Mouse (Mus musculus) limb, embryonic 10.5 days (tissue): Measurements from ENCODE around the gene Ilf2. TPM values are rescaled to one million over a fixed set of nuclear protein-coding genes. Genes with fewer than 3 reads are reported as not detected.

Experiments
- DNase-seq: peaks from one replicate; pipeline ENCODE4 v3.0.0-alpha.2; 2017; ENCODE audit warnings: low spot score
- H3K27ac ChIP-seq: fragments of 300-500 bp; sonication (generic); 2 replicates; pipeline ENCODE4 v1.5.1; 2016; ENCODE audit warnings: mild to moderate bottlenecking
- H3K27me3 ChIP-seq: fragments of 300-500 bp; sonication (generic); 2 replicates; pipeline ENCODE4 v1.6.1; 2016; ENCODE audit warnings: low read depth, mild to moderate bottlenecking; ENCODE audit not compliant: poor library complexity, severe bottlenecking
- H3K36me3 ChIP-seq: fragments of 300-500 bp; sonication (generic); 2 replicates; pipeline ENCODE4 v1.6.1; 2016; ENCODE audit warnings: mild to moderate bottlenecking, moderate library complexity
- H3K4me1 ChIP-seq: fragments of 300-500 bp; sonication (generic); 2 replicates; pipeline ENCODE4 v1.6.1; 2016
- H3K4me3 ChIP-seq: fragments of 300-500 bp; sonication (generic); 2 replicates; pipeline ENCODE4 v1.5.1; 2016; ENCODE audit warnings: mild to moderate bottlenecking, moderate library complexity
- H3K9me3 ChIP-seq: fragments of 300-500 bp; sonication (generic); replicated peaks from 2 replicates; pipeline ENCODE4 v1.6.1; 2016; ENCODE audit warnings: mild to moderate bottlenecking
- WGBS: fragments of 180-500 bp; shearing (Covaris S2); methylation state at CpG from one replicate; pipeline ENCODE4 v1.1.7; 2016; 5-methylcytosine and 5-hydroxymethylcytosine counted together
- polyA plus RNA-seq: library from polyadenylated mRNA; unstranded; fragments of >200 nt; fragmentation: Nextera tagmentation; extraction: Ambion mirVana; gene quantifications from 2 replicates; pipeline ENCODE4 v1.2.1, GENCODE M21; 2016

Ilf2 gene
- polyA plus RNA-seq, 1 experiment from 2014 or later, result 379 TPM

DNA sequence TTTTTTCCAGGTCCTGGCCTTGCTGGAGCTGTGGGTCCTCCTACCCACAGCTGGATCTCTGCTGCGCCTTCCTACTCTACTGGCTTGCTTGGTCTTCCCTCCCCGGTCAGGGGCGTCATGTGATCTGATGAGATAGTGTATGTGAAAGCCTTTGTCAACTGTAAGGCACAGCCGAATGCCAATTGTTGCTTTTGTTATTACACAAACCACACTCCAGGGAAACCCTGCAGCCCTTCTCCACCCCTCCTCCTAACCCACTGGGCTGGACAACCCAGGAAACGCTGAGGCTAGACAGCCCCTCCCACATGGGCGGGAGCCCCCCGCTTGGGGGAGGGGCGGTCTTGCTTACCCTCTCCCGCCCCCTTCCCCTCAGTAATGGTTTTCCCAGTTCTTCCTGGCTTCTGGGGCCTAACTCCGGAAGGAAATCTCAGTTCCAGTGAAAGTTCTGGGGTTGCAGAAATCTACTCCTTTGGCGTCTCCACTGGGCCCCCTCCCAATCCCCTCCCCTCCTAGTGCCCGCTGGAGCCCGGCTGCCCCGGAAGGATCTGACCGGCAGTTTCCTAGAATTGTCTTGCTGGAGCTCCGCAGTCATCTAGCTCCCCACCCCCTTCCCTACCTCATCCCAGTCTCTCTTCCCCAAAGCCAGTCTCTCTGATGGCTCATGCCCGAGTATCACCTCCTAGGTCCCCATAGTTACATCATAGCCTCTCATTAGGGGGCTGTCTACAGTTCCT lies 29.4 kb upstream of the Ilf2 start:
- no peaks in the 10 kb centered on the region for H3K27me3 ChIP-seq
- no peaks in the 10 kb centered on the region for H3K36me3 ChIP-seq
- peak overlapping the region; percentile 47 for H3K4me3 ChIP-seq
- DNase-seq, result peak; percentile 89
- no peaks in the 10 kb centered on the region for H3K9me3 ChIP-seq
- H3K4me1 ChIP-seq, result peaks cover 49% of the 10 kb centered on the region
- peak overlapping the region; percentile 96 for H3K27ac ChIP-seq
- WGBS, result 1% methylated on average over 17 of the region's 17 CpGs

DNA sequence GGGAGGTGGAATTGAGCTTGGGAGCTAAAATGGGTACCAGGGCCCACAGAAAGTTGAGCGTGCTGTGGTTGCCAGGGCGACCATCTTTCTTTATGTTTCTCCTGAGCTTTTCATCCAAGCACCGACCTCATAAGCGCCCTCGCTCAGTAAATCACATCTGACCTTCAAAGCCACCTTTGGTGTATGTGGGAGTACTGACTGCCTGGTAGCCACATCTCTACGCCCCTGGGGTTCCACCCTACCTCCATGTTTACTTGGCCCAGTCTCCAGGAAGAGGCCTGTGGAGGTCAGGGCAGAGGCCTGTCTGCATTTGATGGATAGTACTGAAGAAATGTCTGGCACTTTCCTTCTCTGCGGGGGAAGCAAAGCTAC lies 28.8 kb upstream of the Ilf2 start:
- Histone ChIP-seq H3K4me3 (peak overlapping the region; percentile 47), H3K27ac (peak overlapping the region; percentile 96), H3K4me1 (peaks cover 52% of the 10 kb centered on the region), H3K9me3 (no peaks in the 10 kb centered on the region), H3K36me3 (no peaks in the 10 kb centered on the region), H3K27me3 (no peaks in the 10 kb centered on the region)
- DNase-seq, result peak; percentile 66
- WGBS, result 32% methylated on average over 7 of the region's 7 CpGs

DNA sequence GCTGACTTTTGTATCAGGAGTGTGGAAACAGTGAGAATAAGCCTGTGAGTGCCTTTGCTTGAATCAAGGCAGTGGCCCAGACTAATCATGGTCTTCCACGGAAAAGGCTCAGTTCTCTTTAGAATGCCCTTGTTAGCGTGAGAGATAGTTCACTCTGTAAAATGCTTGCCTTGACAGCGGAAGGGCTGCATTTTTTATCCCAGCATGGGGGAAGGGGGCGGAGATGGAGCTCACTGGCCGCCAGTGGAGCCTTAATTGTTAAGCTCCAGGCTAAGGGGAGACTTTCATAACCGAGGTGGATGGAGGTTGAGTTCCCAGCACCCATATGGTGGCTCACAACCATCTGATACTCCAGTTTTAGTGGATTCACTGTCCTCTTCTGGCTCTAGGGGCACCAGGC lies 27.3 kb upstream of the Ilf2 start:
- Histone ChIP-seq H3K27me3 (no peaks in the 10 kb centered on the region), H3K27ac (peak overlapping the region; percentile 96), H3K4me1 (peaks cover 47% of the 10 kb centered on the region), H3K36me3 (no peaks in the 10 kb centered on the region), H3K9me3 (no peaks in the 10 kb centered on the region), H3K4me3 (no peak overlapping the region)
- WGBS, result 34% methylated on average over 6 of the region's 6 CpGs
- no peak for DNase-seq

DNA sequence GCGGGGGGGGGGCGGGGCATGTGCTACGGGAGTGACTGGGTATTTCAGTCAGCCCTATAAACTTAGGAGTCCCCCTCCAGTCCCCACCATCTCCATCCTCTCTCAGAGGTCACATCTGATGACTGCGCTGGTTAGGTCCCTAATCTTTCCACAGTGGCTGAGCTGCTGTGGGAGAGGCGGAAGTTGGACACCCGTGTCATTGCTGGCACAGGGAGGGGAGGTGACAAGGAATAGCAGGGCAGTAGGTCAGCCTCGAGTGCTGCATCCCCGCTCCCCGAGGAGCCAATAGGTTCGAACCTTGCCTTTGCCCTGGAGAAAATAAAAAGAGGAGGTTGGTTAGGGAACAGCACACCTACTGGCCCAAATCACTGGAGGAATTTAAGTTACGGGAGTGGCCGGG lies 25.1 kb upstream of the Ilf2 start:
- 28% methylated on average over 12 of the region's 12 CpGs for WGBS
- no peak for DNase-seq
- no peaks in the 10 kb centered on the region for H3K36me3 ChIP-seq
- peak overlapping the region; percentile 27 for H3K4me3 ChIP-seq
- no peaks in the 10 kb centered on the region for H3K9me3 ChIP-seq
- H3K4me1 ChIP-seq, result peaks cover 42% of the 10 kb centered on the region
- no peaks in the 10 kb centered on the region for H3K27me3 ChIP-seq
- H3K27ac ChIP-seq, result peak overlapping the region; percentile 25

DNA sequence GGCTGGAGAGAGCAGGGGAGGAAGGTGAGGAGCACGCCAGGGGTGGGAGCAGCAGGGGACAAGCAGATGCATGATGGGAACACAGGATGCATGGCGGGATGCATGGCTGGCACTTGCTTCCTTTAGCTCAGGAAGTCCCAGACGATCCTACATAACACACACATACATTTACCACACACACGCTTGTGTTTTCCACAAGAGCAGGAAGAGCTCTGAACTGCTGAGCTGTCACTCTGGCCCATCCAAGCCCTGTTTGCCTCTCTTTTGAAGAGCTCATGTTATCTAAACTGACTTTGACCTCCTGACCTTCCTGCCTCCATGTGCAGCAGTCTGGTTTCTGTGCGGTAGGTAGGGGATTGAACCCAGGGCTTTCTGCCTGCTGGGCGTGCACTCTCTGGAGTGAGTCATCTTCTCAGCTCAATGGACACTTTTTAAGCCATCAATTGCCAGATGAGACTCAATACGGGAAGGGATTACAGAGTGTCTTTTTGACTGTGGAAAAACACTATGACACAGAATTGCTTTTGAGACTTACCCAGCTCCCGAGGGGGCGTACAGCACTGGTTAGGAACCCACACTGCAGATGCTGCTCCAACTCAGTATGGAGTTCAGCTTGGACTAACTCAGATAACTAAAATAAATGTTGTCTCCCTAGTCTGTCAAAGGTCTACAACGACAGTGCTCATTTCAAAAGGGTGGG lies 24.4 kb upstream of the Ilf2 start:
- Histone ChIP-seq H3K4me1 (peaks cover 35% of the 10 kb centered on the region), H3K36me3 (no peaks in the 10 kb centered on the region), H3K4me3 (peak overlapping the region; percentile 27; the same call in 1 of the 2 replicates), H3K27ac (peak overlapping the region; percentile 25), H3K9me3 (no peaks in the 10 kb centered on the region), H3K27me3 (no peaks in the 10 kb centered on the region)
- no peak for DNase-seq
- 50% methylated on average over 10 of the region's 10 CpGs for WGBS

DNA sequence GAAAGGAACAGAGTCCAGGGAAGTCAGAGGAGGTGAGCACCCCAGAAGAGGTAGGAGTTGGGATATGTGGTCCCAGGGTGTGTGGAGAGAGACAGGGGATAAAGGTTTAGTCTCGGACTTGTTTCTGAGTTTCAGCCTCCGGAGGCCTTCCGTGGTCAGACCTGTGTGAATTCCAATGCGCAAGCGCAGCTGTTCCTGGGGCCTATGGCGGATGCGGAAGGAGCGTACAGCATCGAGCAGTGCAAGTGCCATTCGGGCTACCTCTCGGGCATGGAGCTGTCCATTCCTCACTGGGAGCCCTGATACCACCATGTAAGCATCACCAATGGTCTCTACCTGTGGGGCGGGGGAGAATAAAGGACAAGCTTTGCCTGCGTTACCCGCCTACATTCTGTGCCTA lies 21.0 kb upstream of the Ilf2 start:
- Histone ChIP-seq H3K27ac (0 out of 2 replicates have a peak overlapping the region, but pooled peaks have one; percentile 12), H3K9me3 (no peaks in the 10 kb centered on the region), H3K27me3 (no peaks in the 10 kb centered on the region), H3K4me1 (peaks cover 16% of the 10 kb centered on the region), H3K36me3 (no peaks in the 10 kb centered on the region), H3K4me3 (no peak overlapping the region)
- no peak for DNase-seq
- 88% methylated on average over 14 of the region's 14 CpGs for WGBS

DNA sequence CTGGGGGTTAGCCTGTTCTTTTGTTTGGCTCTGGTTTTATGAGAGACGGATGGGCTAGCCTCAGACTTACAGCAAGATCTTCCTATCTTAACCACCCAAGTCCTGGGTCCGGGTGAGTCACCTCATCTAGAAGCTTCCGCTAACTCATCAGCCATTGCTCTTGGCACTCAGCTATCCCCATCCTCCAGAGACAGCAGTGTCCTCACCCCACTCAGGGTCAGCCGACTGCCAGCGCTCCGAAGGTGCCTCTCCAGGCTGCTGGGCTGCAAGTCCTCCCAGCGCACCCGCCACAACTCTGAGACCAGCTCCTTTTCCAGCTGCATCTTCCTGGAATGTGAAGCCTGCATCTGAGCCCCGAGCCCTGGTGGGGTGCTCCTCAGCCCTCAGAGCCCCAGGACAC lies 16.2 kb upstream of the Ilf2 start:
- Histone ChIP-seq H3K27me3 (peaks cover 45% of the 10 kb centered on the region), H3K4me1 (peaks cover 6% of the 10 kb centered on the region), H3K9me3 (no peaks in the 10 kb centered on the region), H3K36me3 (no peaks in the 10 kb centered on the region), H3K27ac (no peak overlapping the region), H3K4me3 (no peak overlapping the region)
- DNase-seq, result no peak
- 82% methylated on average over 9 of the region's 9 CpGs for WGBS

DNA sequence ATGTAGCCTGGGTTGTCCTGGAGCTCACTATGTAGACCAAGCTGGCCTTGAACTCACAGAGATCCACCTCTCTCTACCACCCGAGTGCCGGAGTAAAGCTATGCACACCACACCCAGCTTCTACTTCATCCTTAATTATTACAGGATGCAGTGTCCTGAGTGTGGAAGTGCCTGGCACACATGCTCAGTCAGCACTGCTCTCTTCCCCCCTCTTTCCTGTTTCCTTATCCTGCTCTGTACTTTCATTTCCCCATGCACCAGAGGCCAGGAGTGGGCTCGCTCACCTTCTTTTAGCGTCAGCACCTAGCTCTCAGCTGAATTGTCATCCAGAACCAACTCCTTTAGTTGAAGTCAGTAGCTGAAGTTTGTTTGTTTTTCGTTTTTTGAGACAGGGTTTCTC lies 15.6 kb upstream of the Ilf2 start:
- WGBS, result 69% methylated on average over 5 of the region's 5 CpGs
- DNase-seq, result no peak
- H3K4me1 ChIP-seq, result peaks cover 11% of the 10 kb centered on the region
- no peaks in the 10 kb centered on the region for H3K36me3 ChIP-seq
- no peak overlapping the region for H3K27ac ChIP-seq
- H3K4me3 ChIP-seq, result no peak overlapping the region
- H3K9me3 ChIP-seq, result no peaks in the 10 kb centered on the region
- H3K27me3 ChIP-seq, result peaks cover 51% of the 10 kb centered on the region

DNA sequence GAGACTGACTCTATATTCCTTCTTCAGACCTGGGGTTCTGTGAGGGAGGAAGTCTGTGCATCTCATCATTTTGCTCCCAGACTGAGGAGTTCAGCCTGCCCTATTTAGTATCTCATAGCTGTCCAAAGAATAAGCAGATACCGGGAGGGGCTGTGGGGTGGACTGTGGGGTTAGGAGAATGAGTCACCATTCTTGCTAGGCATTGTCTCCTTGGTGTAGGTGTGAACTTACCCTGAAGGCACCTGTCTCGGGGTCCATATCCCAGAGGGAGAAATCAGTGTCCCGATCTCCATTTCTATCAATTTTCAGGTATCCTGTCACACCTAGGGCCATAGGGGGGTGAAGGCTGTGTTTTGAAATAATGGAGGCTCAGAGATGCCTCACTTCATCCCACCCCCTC lies 14.0 kb upstream of the Ilf2 start:
- peaks cover 61% of the 10 kb centered on the region for H3K27me3 ChIP-seq

DNA sequence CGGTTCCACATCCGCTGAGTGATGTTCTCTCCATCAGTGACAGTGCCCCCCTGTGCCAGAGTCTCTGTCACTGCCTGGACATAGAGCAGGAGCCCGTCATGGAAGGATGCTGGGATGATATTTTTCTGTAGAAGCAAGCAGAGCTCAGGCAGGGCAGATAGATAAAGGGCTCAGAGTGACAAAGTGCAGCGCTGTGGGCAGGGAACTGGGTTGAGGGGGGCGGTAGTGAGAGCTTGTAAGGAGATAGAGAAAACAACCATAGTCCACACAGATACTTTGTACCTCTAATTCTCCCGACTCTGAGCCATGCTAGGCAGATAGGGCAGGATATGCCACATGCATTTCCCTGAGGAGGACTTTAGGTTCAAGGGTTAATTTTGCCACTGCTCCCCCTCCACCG lies 13.3 kb upstream of the Ilf2 start:
- H3K4me3 ChIP-seq, result no peak overlapping the region
- no peaks in the 10 kb centered on the region for H3K36me3 ChIP-seq
- no peak overlapping the region for H3K27ac ChIP-seq
- no peaks in the 10 kb centered on the region for H3K9me3 ChIP-seq
- peaks cover 61% of the 10 kb centered on the region for H3K27me3 ChIP-seq
- DNase-seq, result no peak
- 29% methylated on average over 7 of the region's 7 CpGs for WGBS
- peaks cover 22% of the 10 kb centered on the region for H3K4me1 ChIP-seq

More for the DNA sequence above, 14.0 kb upstream of the Ilf2 start:
- H3K36me3 ChIP-seq, result no peaks in the 10 kb centered on the region
- DNase-seq, result no peak
- no peak overlapping the region for H3K4me3 ChIP-seq
- WGBS, result 89% methylated on average over 3 of the region's 3 CpGs
- no peaks in the 10 kb centered on the region for H3K9me3 ChIP-seq
- no peak overlapping the region for H3K27ac ChIP-seq
- H3K4me1 ChIP-seq, result peaks cover 22% of the 10 kb centered on the region

DNA sequence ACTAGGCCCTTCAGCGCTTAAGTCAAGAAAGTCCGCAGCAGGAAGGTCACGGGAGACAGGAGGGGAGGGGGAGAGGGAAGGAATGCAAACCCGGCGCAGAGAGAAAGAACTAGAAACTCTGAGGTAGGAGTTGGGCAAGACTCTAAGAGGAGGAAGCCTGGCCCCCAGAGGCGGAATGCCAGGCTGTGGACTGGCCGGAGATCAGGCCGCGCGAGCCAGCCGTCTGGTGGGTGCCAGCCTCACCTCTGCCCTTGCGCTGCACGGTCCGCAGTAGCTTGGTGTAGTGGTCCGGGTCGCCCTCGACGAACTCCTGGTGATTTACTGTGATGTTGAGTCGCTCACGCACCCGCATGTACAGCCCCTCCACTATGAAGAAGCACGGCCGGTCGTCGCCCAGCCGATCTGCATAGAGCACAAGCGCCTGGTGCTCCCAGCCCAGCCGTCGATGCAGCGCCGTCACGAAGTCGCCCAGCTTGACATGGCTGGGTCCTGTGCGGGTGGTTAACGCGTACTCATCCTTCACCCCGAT lies 11.3 kb upstream of the Ilf2 start:
- peak; percentile 49 for DNase-seq
- Histone ChIP-seq H3K27ac (peak overlapping the region; percentile 68), H3K36me3 (no peaks in the 10 kb centered on the region), H3K4me1 (peaks cover 22% of the 10 kb centered on the region), H3K4me3 (peak overlapping the region; percentile 58), H3K9me3 (no peaks in the 10 kb centered on the region), H3K27me3 (peaks cover 65% of the 10 kb centered on the region)
- WGBS, result 11% methylated on average over 37 of the region's 37 CpGs

DNA sequence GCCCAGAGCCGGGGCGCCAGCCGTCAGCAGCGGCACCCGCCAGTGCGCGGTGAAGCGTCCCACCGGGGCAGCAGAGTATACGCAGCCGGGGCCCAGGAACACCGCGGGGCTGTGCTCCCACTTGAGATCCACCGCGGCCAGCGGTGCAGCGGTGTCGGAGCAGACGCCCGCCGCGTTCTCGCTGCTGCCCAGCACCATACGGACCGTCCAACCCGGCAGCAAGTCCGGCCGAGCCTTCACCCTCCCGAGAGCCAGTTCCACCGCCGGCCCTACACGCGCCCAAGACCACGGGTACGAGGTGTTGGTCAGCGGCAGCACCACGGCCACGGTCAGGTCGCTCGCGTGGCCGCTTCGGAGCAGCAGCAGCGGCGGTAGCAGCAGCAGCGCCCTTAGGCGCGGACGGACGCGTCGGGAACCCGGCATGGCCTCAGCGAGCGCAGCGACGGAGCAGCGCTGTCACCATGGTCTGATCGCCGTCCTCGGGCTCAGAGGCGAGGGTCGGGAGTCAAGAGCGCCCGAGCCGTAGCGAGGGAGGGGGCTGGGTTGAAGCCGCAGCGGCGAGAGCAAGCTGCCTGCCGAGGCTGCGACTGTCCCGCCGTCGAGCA lies 10.7 kb upstream of the Ilf2 start:
- WGBS, result 2% methylated on average over 75 of the region's 75 CpGs
- Histone ChIP-seq H3K4me3 (peak overlapping the region; percentile 58), H3K4me1 (peaks cover 22% of the 10 kb centered on the region), H3K9me3 (no peaks in the 10 kb centered on the region), H3K27me3 (peaks cover 65% of the 10 kb centered on the region), H3K27ac (peak overlapping the region; percentile 68), H3K36me3 (no peaks in the 10 kb centered on the region)
- peak; percentile 68 for DNase-seq
